Mouse (Mus musculus): Measurements from ENCODE around the gene Fxr2.

Fxr2 gene

GRCm38 (mm10) chr11:69632284-69633089 is at the start of gene Fxr2:
TSS of gene Fxr2 (plus strand) at chr11:69632990.
- DNase-seq = peak; percentile 100

- no peak for DNase-seq
Measured at GRCm38 (mm10) chr11:69584008-69584407, 48.8 kb upstream of the Fxr2 start.

DNA sequence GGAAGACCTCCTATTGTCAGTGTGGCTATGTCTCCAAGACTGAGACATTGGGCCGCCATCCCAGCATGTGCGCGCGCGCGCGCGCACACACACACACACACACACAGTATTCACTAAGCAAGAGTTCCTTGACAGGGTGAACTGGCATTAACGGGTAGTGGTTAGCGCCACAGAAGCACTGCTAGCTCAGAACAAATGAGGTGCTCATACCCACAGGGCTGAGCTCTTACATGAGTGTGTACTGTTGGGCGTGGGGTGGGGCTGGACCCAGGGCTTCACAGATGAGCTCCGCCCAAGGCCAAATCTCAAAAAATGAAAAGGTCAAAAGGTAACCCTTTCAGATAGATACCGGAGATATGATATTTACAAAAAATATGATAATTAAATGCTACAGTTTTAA is 47.9 kb upstream of the Fxr2 start:
- no peak for DNase-seq

DNA sequence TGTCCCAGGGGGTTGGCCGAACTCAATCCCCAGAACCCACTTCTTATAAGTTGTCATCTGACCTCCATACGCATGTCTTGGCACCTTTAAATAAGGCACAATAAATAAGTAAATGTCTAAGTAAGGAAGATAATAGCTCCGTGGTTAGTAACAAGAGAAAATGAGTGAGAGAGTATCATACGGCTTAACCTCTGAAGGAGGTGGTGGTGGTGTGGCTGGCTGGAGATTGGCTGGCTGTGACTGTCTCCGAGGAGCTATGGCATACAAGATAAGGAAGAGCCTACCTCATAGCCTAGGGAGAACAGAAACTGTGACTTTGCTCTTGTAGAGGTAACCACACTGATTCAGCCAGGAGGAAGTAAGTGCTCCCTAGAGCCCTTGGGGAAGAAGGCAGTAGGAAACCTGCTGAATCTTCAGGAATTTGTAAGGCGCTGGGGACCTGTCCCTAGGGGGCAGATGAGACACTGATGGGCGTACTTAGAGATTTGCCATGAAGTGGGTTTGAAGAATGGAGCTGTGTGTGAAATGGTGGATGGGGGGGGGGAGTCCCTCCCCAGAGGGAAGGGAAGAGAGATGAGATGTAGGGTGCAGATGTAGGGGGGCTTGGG is 47.0 kb upstream of the Fxr2 start:
- DNase-seq = no peak

DNA sequence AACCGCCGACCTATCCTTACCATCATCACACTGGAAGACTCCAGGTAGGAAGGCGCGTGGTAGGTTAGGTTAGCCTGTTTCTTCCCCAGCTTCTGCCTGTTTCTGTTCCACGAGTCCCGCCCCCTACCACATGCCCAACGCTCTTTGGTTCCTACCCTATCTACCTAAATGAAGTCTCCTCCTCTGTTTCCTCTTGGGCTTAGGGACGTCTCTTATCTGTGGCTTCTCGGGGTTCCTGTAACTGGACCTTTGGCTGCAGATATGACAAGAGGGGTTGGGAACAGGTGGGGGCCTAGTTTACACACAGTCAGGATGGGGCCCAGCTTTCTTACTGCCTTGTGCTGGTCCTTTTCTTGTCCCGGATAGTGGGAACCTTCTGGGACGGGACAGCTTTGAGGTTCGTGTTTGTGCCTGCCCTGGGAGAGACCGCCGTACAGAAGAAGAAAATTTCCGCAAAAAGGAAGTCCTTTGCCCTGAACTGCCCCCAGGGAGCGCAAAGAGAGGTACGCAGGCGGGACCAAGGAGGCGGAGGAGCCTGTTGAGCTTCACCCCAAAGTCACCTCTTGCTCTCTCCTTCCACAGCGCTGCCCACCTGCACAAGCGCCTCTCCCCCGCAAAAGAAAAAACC is 43.5 kb upstream of the Fxr2 start:
- DNase-seq = no peak

GRCm38 (mm10) chr11:69590622-69591021 is 42.2 kb upstream of the Fxr2 start:
- DNase-seq = no peak

DNA sequence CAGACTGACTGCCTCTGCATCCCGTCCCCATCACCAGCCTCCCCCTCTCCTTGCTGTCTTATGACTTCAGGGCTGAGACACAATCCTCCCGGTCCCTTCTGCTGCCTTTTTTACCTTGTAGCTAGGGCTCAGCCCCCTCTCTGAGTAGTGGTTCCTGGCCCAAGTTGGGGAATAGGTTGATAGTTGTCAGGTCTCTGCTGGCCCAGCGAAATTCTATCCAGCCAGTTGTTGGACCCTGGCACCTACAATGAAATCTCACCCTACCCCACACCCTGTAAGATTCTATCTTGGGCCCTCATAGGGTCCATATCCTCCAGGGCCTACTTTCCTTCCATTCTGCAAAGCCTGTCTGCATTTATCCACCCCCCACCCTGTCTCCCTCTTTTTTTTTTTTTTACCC is 41.4 kb upstream of the Fxr2 start:
- DNase-seq = no peak

DNA sequence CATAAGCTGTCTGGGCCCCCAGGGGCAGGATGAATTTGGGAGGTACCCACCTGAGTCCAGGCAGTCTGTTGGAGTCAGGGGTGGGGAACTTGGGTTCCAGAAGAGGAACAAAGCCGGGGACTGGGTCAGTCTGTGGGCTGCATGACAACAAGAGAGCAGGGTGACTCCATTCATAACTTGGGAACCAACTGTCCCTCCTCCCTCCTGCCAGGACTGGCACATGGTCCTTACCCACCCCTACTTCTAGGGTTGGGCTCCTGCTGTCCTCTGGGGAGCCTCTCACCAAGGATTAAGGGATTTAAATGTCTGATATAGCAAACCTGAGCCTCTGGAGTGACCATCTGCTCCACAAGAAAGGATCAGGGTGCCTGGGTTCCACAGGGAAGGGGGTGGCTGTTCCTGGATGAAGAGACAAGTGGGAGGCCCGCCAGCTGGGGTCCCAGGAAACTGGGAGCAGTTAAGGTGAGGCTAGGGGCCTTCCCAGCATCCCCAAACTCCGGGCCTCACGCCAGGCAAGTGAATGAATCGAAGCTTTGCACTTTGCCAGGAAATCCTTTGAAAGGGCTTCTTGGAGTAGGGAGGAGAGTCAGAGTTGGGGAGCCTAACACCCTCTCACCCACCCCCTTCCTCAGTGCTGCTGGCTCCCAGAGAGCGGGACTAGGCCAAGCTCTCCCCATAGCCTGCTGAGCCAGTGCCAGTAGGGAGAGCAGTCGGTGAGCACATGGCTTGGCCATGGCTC is 40.7 kb upstream of the Fxr2 start:
- peak; percentile 78 for DNase-seq

DNA sequence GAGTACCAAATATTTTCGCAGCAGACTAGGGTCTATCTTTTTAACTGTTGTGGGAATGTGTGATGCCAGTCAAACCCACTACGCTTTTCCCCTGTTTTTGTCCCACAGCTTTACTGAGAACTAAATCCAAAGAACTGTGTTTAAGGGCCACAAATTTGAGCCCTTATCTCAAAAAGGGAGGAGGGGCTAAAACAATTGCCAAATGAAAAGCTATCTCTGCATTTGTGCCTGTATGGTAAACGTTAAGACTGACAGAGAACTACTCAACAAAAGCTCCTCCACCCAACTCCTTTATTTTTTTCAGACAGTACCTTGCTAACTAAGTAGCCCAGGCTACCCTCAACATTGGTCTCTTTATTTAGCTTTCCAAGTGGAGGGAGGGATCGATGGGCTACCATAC is 40.0 kb upstream of the Fxr2 start:
- DNase-seq = no peak

DNA sequence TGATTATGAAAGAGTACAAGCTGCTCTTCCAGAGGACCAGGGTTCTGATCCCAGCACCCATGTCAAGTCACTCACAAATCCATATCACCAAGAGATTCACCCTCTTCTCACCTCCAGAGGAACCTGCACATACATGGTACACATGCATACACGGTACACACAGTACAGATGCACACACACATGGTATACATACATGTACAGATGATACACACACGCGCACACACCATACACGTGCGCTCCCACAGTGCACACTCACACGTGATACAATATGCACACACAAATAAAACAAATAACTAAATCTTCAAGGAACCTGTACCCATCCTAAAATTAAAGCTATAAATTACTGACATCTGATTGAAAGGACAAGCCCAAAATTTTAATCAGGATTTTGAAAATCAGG is 37.9 kb upstream of the Fxr2 start:
- no peak for DNase-seq

- DNase-seq = no peak
Measured at GRCm38 (mm10) chr11:69599436-69599835, 33.4 kb upstream of the Fxr2 start.

GRCm38 (mm10) chr11:69600098-69600497 is 32.7 kb upstream of the Fxr2 start:
- DNase-seq = peak; percentile 82

DNA sequence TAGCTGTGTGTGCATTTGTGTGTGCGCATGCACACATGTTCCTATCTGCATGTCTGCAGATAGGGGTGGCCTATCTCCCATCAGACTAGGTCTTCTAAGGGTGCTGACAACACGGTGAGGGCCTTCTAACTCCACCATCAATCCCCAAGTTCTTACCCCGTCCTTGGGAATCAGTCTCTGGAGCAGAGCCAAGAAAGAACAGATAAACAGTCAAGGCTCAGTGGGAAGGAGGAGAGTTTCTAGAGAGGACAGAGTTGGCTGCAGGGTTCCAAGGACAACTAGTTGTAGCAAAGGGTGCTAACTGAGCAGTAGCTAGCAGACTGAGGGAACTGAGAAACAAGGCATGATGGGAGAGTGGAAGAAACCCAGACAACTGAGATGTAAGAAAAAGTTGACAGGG is 31.0 kb upstream of the Fxr2 start:
- no peak for DNase-seq

- DNase-seq = no peak
Measured at GRCm38 (mm10) chr11:69603516-69603915, 29.3 kb upstream of the Fxr2 start.

- no peak for DNase-seq
Measured at GRCm38 (mm10) chr11:69604347-69604746, 28.4 kb upstream of the Fxr2 start.

DNA sequence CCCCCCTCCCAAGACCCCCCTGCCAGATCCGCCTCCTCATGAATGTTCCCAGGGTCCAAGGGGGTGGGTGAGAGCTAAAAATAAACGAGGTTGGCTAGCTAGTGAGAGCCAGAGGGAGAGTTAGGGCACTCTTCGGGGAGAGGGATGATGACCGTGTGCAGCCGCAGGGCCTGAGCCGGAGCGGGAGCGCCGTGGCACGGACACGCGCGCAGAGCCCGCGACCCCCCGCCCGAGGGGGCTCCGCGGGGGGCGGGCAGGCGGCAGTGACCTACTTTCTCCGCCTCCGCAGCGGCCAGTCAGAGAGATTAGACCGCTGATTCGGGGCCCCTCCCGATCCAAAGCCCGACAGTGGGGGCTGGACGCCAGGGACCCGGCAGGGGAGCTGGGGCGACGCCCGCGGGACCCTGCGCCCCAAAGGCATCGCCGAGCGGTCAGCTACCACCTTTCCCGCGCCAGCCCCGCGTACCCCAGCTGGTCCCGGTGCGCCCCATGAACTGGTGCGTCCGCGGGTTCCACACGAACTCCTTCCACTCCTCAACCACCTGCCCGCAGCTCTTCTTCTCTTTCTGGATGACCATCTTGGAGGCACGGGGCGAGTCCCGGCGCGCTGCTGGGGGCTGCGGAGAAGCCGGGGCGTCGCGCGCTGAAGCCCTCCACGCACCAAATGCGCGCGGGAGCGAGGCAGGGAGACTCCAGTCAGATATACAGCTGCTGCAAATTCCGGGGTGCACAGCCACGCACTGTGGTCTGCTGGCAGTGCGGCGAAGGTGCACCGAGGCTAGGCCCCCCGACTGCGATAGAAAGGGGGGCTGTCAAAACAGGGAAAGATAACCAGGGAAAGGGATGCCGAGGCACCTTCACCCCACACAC is 27.8 kb upstream of the Fxr2 start:
- DNase-seq = peak; percentile 44

- peak; percentile 78 for DNase-seq
Measured at GRCm38 (mm10) chr11:69605726-69606490, 26.9 kb upstream of the Fxr2 start, which contains the start of gene Atp1b2. TSS of gene Atp1b2 (minus strand) at chr11:69605942.

GRCm38 (mm10) chr11:69606491-69606795 is 26.3 kb upstream of the Fxr2 start:
- DNase-seq = no peak

DNA sequence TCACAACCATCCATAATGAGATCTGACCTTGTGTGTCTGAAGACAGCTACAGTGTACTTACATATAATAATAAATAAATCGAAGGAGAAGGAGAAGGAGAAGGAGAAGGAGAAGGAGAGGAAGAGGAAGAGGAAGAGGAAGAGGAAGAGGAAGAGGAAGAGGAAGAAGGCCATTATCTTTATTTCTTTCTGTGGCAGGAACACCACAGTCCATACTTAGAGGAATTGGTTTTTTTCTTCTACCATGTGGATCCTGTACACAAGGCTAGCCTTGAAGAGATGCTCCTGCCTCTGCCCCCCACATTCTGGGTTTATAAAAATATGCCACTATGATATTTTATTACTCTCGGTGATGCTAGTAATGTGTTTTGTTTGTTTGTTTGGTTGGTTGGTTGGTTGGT is 26.0 kb upstream of the Fxr2 start:
- DNase-seq = no peak

DNA sequence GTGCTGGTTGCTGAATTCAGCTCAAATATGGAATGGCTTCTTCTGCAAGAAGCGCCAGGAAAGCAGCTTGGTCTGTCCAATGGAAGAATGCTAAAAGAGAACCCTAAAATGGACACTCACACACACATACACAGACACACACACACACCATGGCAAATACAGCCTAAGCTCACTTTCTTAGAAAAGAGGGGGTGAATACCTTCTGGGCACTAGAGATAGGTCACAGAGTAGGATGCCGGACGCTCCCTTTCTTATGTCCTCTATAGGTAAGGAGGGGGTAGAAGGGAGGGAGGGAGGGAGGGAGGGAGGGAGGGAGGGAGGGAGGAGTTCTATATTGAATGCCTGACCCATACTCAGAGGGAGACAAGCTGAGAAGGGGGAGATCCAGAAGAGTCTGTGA is 24.3 kb upstream of the Fxr2 start:
- no peak for DNase-seq

DNA sequence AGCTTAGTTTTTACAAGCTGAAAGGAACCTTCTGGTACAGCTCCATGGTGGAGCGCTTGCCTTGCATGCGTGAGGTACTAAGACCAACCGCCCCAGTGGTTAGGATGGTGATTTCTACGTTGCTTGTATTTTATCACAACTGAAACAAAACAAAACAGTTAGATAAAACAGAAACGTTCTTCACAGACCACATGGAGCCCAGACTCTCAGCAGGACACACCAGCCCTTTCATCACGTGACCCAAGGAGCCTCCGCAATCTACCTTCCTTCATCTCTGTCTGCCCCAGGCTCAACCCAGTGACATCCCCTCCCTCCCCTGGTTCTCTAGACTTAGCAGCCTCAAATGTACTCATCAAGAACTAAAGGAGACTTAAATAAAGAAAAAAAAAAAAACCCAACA is 23.4 kb upstream of the Fxr2 start:
- DNase-seq = no peak

DNA sequence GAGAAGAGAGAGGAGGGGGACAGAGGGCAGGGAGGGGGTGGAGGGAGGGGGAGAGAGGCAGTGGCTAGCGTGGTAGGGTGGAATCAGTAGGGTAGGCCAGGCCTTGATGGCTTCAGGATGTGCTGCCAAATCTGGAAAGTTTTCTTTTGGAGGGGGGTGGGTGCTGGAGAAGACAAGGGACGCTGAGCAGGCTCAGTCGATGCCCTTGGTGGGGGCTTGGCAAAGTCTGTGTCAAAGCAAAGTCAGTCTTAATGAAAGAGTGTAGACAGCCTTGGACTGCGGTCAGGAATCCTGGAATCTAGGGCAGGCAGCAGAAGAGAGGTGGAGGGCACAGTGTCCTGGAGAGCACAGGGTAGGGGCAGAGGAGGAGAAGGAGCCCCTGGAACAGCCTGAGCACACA is 21.9 kb upstream of the Fxr2 start:
- no peak for DNase-seq

Data from right cerebral cortex, postnatal 14 days (tissue).